Mouse (Mus musculus) lung, embryonic 14.5 days (tissue): ENCODE data around the gene Tyw1. TPM values are rescaled to one million over a fixed set of nuclear protein-coding genes. Genes with fewer than 3 reads are reported as not detected.

Source experiments
- ATAC-seq: fragments of 200-750 bp; cut with Nextera tagmentation; 2 replicates; pipeline ENCODE4 v1.8.0; 2017; ENCODE audit warnings: mild to moderate bottlenecking, moderate TSS enrichment, moderate library complexity; ENCODE audit not compliant: insufficient read depth
- DNase-seq: peaks from one replicate; pipeline ENCODE4 v3.0.0-alpha.2; 2015
- H3K27ac ChIP-seq: fragments of 300-500 bp; sonication (generic); 2 replicates; pipeline ENCODE4 v1.5.1; 2014; ENCODE audit warnings: low read depth, mild to moderate bottlenecking, moderate library complexity
- H3K27me3 ChIP-seq: fragments of 300-500 bp; sonication (generic); 2 replicates; pipeline ENCODE4 v1.6.1; 2014; ENCODE audit warnings: low read length, control low read depth; ENCODE audit not compliant: insufficient read depth
- H3K36me3 ChIP-seq: fragments of 300-500 bp; sonication (generic); 2 replicates; pipeline ENCODE4 v1.6.1; 2014; ENCODE audit warnings: control low read depth; ENCODE audit not compliant: insufficient read depth
- H3K4me1 ChIP-seq: fragments of 300-500 bp; sonication (generic); 2 replicates; pipeline ENCODE4 v1.6.1; 2014; ENCODE audit warnings: antibody characterized with exemption, control low read depth; ENCODE audit not compliant: insufficient read depth
- H3K4me2 ChIP-seq: fragments of 300-500 bp; sonication (generic); 2 replicates; pipeline ENCODE4 v1.6.1; 2014; ENCODE audit warnings: mild to moderate bottlenecking
- H3K4me3 ChIP-seq: fragments of 300-500 bp; sonication (generic); 2 replicates; pipeline ENCODE4 v1.5.1; 2014; ENCODE audit warnings: low read depth, low read length
- H3K9ac ChIP-seq: fragments of 300-500 bp; sonication (generic); 2 replicates; pipeline ENCODE4 v1.6.1; 2014
- H3K9me3 ChIP-seq: fragments of 300-500 bp; sonication (generic); 2 replicates; pipeline ENCODE4 v1.6.1; 2016; ENCODE audit warnings: low read depth, low read length, control low read depth
- CTCF ChIP-seq: IDR thresholded peaks from 2 replicates; pipeline ENCODE4 v1.5.1; 2016; ENCODE audit warnings: antibody characterized with exemption, low read depth
- WGBS: fragments of 180-500 bp; shearing (Covaris S2); extraction: QIAGEN DNeasy Blood & Tissue Kit; methylation state at CpG from one replicate; pipeline ENCODE4 v1.1.7; 2014; 5-methylcytosine and 5-hydroxymethylcytosine counted together
- polyA plus RNA-seq: library from polyadenylated mRNA; unstranded; fragments of >200 nt; fragmentation: Nextera tagmentation; extraction: Ambion mirVana; gene quantifications from 2 replicates; pipeline ENCODE4 v1.2.1, GENCODE M21; 2014

Tyw1 gene
- 25.2 and 27.5 TPM in 2 replicates for polyA plus RNA-seq

DNA sequence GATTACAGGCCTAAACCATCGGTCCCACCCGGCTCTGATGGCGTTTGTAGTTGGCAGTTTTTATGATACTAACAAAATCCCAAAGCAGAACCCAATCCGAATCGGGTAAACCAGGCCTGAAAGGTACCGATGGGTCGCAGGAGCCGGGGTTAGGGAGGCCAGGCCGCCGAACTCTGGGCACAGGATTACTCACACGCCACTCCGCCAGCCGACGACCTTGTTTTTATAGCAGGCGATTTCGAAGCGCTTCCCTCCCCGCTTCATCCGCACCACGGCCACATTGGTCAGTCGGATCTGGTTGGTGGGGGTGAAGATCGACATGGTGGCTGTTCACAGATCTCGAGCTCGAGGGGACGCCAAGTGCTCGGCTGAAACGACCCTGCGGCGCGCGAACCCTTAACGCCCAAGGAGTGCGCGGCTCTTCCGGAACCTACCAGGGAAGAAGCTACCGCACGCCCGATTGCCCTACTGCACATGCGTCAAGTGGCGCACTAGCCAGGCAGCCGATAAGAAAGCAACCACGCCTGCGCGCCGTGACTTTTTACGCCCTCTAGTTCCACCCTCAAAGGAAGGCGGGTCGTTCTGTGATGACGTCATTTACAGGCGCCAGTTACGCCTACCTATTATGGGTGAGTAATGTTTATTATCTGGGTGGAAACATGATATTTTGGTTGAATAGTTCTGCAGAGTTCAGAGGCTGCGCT, at the start of gene Tyw1, which contains the start of gene Sbds:
TSS of gene Tyw1 (plus strand) at position 603 of the 704 bp plus-strand sequence.
TSS of gene Sbds (minus strand) at position 514 of the 704 bp plus-strand sequence.
- peak; percentile 30 for TF ChIP-seq CTCF
- H3K9me3 ChIP-seq: no peaks in the 10 kb centered on the region
- H3K4me2 ChIP-seq: peak within 1 kb of the TSS; percentile 83
- H3K9ac ChIP-seq: peak within 1 kb of the TSS; percentile 89
- WGBS: 0% methylated on average over 52 of the region's 52 CpGs
- H3K36me3 ChIP-seq: peaks cover 36% of the 10 kb centered on the region
- ATAC-seq (peak; percentile 89), DNase-seq (peak; percentile 100)
- H3K4me3 ChIP-seq: peak within 1 kb of the TSS; percentile 76
- no peaks in the 10 kb centered on the region for H3K27me3 ChIP-seq
- H3K4me1 ChIP-seq: no peaks in the 10 kb centered on the region
- peak within 1 kb of the TSS; percentile 87 for H3K27ac ChIP-seq

DNA sequence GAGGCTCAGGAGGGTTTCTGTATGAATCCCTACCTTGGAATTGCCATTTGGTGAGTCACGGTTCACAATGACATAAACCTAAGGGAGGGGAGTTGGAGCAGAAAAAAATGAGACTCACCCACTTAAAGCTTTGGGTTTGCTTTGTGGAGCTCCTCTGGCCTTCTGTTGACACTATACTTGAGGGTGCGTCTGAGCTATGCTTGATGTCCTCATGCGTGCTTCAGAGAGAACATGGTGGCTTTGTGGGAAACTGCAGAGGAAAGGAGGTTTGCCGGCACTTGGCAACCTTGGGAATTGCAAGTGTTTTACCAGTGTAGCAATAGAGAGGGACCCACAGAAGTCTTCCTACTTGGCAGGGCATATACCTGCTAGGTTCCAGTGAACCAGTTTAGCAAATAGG, 48.1 kb upstream of the Tyw1 start:
- ATAC-seq (no peak), DNase-seq (peak; percentile 7)
- no peak overlapping the region for H3K9ac ChIP-seq
- no peak overlapping the region for H3K27ac ChIP-seq
- TF ChIP-seq CTCF: no peak
- H3K4me2 ChIP-seq: no peak overlapping the region
- no peaks in the 10 kb centered on the region for H3K9me3 ChIP-seq
- no peak overlapping the region for H3K4me3 ChIP-seq
- H3K36me3 ChIP-seq: peaks cover 51% of the 10 kb centered on the region
- H3K4me1 ChIP-seq: no peaks in the 10 kb centered on the region
- H3K27me3 ChIP-seq: no peaks in the 10 kb centered on the region
- WGBS: 75% methylated on average over 4 of the region's 4 CpGs

DNA sequence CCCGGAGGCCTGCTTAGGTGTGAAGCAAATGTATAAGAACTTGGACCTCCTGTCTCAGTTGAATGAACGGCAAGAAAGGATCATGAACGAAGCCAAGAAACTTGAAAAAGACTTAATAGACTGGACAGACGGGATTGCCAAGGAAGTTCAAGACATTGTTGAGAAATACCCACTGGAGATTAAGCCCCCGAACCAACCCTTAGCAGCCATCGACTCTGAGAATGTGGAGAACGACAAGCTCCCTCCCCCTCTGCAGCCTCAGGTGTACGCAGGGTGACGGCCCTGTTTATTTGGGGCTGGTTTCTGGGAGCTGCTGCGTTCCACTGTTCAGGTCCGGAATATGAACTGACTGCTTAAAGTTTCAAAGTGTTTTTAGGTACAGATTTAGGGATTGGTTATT, 42.5 kb upstream of the Tyw1 start:
- Histone ChIP-seq H3K4me2 (no peak overlapping the region), H3K4me3 (no peak overlapping the region), H3K9me3 (no peaks in the 10 kb centered on the region), H3K27ac (no peak overlapping the region), H3K9ac (no peak overlapping the region), H3K36me3 (peaks cover 58% of the 10 kb centered on the region), H3K27me3 (no peaks in the 10 kb centered on the region), H3K4me1 (no peaks in the 10 kb centered on the region)
- no peak for TF ChIP-seq CTCF
- 77% methylated on average over 11 of the region's 11 CpGs for WGBS
- ATAC-seq (no peak), DNase-seq (no peak)

DNA sequence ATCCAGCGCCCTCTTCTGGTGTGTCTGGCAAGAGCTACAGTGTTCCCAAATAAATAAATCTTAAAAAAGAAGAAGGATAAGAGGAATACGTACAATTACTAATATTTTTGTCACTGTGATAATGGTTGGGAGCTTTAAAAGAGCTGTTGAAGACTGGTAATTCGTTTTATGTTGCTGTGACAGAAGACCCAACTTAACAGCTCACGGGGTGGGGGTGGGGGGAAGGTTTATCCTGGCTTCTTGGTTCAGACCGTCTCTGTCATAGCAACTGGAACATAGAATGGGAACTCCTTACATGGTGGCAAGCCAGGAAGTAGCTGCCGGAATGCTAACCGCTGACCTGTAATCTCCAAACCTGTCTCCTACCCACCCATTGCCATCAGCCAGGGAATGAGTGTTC, 38.6 kb upstream of the Tyw1 start, which contains the start of gene Tmem248:
TSS of gene Tmem248 (plus strand) at position 301 of the 400 bp plus-strand sequence.
- no peak within 1 kb of the TSS for H3K9ac ChIP-seq
- H3K4me3 ChIP-seq: no peak within 1 kb of the TSS
- peaks cover 27% of the 10 kb centered on the region for H3K36me3 ChIP-seq
- no peak for ATAC-seq
- 79% methylated on average over 7 of the region's 7 CpGs for WGBS
- no peaks in the 10 kb centered on the region for H3K9me3 ChIP-seq
- no peak for DNase-seq
- H3K27me3 ChIP-seq: no peaks in the 10 kb centered on the region
- no peaks in the 10 kb centered on the region for H3K4me1 ChIP-seq
- no peak for TF ChIP-seq CTCF
- H3K4me2 ChIP-seq: no peak within 1 kb of the TSS
- no peak within 1 kb of the TSS for H3K27ac ChIP-seq

DNA sequence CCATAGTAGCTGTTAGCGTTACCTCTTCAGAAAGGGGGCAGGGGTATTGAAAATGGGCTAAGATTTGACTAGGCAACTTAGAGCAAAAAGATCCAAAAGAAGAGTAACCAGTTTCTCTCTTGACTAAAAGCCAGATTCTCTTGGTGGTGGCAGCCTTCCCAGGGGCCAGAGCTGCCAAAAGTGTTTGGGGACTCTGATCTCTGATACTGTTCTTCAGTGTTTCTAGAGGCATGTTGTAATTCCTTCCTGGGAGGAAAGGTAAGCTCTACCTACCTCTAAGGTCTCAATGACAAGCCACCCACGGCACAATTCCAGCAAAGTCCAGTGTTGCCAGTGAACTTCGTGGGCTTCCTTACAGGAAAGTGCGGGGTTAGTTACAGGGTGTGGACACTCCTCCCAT, 38.0 kb upstream of the Tyw1 start:
- H3K4me2 ChIP-seq: no peak overlapping the region
- H3K27me3 ChIP-seq: no peaks in the 10 kb centered on the region
- no peak overlapping the region for H3K4me3 ChIP-seq
- H3K9me3 ChIP-seq: no peaks in the 10 kb centered on the region
- H3K9ac ChIP-seq: no peak overlapping the region
- ATAC-seq (no peak), DNase-seq (no peak)
- no peak for TF ChIP-seq CTCF
- H3K4me1 ChIP-seq: no peaks in the 10 kb centered on the region
- WGBS: 89% methylated on average over 4 of the region's 4 CpGs
- H3K27ac ChIP-seq: no peak overlapping the region
- peaks cover 21% of the 10 kb centered on the region for H3K36me3 ChIP-seq

DNA sequence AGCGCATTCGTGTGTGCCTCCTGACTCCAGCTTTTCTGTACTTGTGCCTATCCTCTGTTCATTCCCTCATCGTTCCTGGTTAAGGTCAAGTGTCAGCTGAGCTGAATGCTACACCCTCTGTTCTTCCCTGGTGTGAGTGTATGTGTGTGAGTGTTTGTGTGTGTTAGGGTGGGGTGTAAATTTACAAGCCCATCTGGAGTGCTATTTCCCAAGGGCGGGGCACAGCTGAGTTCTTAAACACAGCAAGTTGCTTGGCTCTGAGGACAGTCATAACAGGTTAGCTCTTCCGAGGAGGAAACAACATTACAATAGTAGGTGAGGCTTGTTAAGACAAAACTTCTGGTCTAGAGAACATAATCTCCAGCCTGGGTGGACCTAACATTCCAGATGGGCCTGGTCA, 37.1 kb upstream of the Tyw1 start:
- WGBS: 83% methylated on average over 5 of the region's 5 CpGs

DNA sequence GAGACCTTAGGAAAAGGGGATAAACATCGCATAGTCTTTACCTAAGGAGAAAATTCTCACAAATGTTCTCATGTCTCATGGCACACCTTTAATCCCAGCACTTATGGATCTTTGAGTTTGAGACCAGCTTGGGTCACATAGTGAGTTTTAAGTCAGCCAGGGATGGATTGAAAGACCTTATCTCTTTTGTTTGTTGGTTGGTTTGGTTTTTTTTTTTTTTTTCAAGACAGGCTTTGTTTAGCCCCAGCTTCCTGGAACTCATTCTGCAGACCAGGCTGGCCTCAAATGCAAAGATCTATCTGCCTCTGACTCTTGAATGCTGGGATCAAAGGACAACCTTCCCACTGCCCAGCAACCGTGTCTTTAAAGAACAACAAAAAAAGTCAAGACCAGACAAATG, 34.1 kb upstream of the Tyw1 start:
- DNase-seq (no peak), ATAC-seq (no peak)
- TF ChIP-seq CTCF: no peak
- Histone ChIP-seq H3K9me3 (no peaks in the 10 kb centered on the region), H3K36me3 (0 out of 2 replicates have a peak, but pooled peaks cover 2% of the 10 kb centered on the region), H3K9ac (peak overlapping the region; percentile 97; the same call in 1 of the 2 replicates), H3K4me3 (peak overlapping the region; percentile 100), H3K27ac (no peak overlapping the region), H3K4me1 (peaks cover 10% of the 10 kb centered on the region; the same call in 1 of the 2 replicates), H3K27me3 (no peaks in the 10 kb centered on the region), H3K4me2 (peak overlapping the region; percentile 75)
- 48% methylated on average over 2 of the region's 2 CpGs for WGBS

More for the DNA sequence above, 37.1 kb upstream of the Tyw1 start:
- Histone ChIP-seq H3K4me2 (no peak overlapping the region), H3K9me3 (no peaks in the 10 kb centered on the region), H3K36me3 (peaks cover 12% of the 10 kb centered on the region), H3K9ac (no peak overlapping the region), H3K27ac (no peak overlapping the region), H3K4me3 (no peak overlapping the region), H3K4me1 (peaks cover 4% of the 10 kb centered on the region; the same call in 1 of the 2 replicates), H3K27me3 (no peaks in the 10 kb centered on the region)
- TF ChIP-seq CTCF: no peak
- DNase-seq (no peak), ATAC-seq (no peak)
